Mouse (Mus musculus) ES-Bruce4 (cell line): ENCODE data around the gene Exosc3. TPM values are rescaled to one million over a fixed set of nuclear protein-coding genes. Genes with fewer than 3 reads are reported as not detected.
"Not testable (repeated sequence)": the region's sequence is repeated elsewhere in the genome, so short reads cannot be mapped to it uniquely, and the experiment has no call there.

Experiments used
- H3K27ac ChIP-seq: 2 replicates; pipeline ENCODE4 v1.5.1; 2012; ENCODE audit warnings: low read length, inconsistent platforms; ENCODE audit not compliant: insufficient read depth
- H3K27me3 ChIP-seq: 2 replicates; pipeline ENCODE4 v1.6.1; 2012; ENCODE audit warnings: mild to moderate bottlenecking, low read length, inconsistent platforms; ENCODE audit not compliant: control insufficient read depth, poor library complexity, insufficient read depth, severe bottlenecking
- H3K36me3 ChIP-seq: 2 replicates; pipeline ENCODE4 v1.6.1; 2012; ENCODE audit warnings: inconsistent platforms, mild to moderate bottlenecking, low read length, moderate library complexity; ENCODE audit not compliant: control insufficient read depth, poor library complexity, insufficient read depth, severe bottlenecking
- H3K4me1 ChIP-seq: one replicate; pipeline ENCODE4 v1.8.1; 2011; ENCODE audit warnings: low read length; ENCODE audit not compliant: control insufficient read depth, insufficient read depth
- H3K4me3 ChIP-seq: 2 replicates; pipeline ENCODE4 v1.5.1; 2011; ENCODE audit warnings: low read depth, mild to moderate bottlenecking, low read length
- H3K9ac ChIP-seq: 2 replicates; pipeline ENCODE4 v1.6.1; 2012; ENCODE audit warnings: low read depth, mild to moderate bottlenecking, inconsistent platforms; ENCODE audit not compliant: poor library complexity, severe bottlenecking
- H3K9me3 ChIP-seq: replicated peaks from 2 replicates; pipeline ENCODE4 v1.6.1; 2012; ENCODE audit warnings: mild to moderate bottlenecking, low read length, inconsistent platforms; ENCODE audit not compliant: control insufficient read depth, poor library complexity, insufficient read depth, severe bottlenecking
- CTCF ChIP-seq: IDR thresholded peaks from one replicate; pipeline ENCODE4 v1.8.1; 2011; ENCODE audit warnings: low read depth, low read length
- EP300 ChIP-seq: IDR thresholded peaks from 2 replicates; pipeline ENCODE4 v1.6.1; 2011; ENCODE audit warnings: low read depth, low read length; ENCODE audit not compliant: insufficient read depth
- POLR2A ChIP-seq: IDR thresholded peaks from one replicate; pipeline ENCODE4 v1.8.1; 2011; ENCODE audit warnings: low read length; ENCODE audit not compliant: insufficient read depth
- polyA plus RNA-seq: library from polyadenylated mRNA; stranded (reverse); fragments of >200 nt; gene quantifications from 2 replicates; pipeline ENCODE4 v1.2.4, GENCODE M21; 2011; ENCODE audit warnings: low read depth; ENCODE audit not compliant: missing spikeins, insufficient read depth, insufficient read length

Gene Exosc3
- 60.0 and 73.4 TPM in 2 replicates for polyA plus RNA-seq

- peak within 1 kb of the TSS; percentile 93 for H3K4me3 ChIP-seq
- H3K36me3 ChIP-seq, result no peaks in the 10 kb centered on the region
- no peaks in the 10 kb centered on the region for H3K27me3 ChIP-seq
- H3K27ac ChIP-seq, result no peak within 1 kb of the TSS
- peaks cover 2% of the 10 kb centered on the region for H3K4me1 ChIP-seq
- no peaks in the 10 kb centered on the region for H3K9me3 ChIP-seq
- H3K9ac ChIP-seq, result peak within 1 kb of the TSS; percentile 88
- no peak for TF ChIP-seq EP300
- TF ChIP-seq CTCF, result no peak
- TF ChIP-seq POLR2A, result no peak
Measured at GRCm38 (mm10) chr4:45342286-45343155, at the start of gene Exosc3. TSS of gene Exosc3 (minus strand) at chr4:45342732.

GRCm38 (mm10) chr4:45392099-45392498, 49.6 kb upstream of the Exosc3 start:
- H3K27ac ChIP-seq, result no peak overlapping the region
- no peak overlapping the region for H3K4me3 ChIP-seq
- no peak for TF ChIP-seq EP300
- TF ChIP-seq CTCF, result peak; percentile 15
- H3K9ac ChIP-seq, result no peak overlapping the region
- H3K36me3 ChIP-seq, result no peaks in the 10 kb centered on the region
- H3K9me3 ChIP-seq, result no peaks in the 10 kb centered on the region
- H3K4me1 ChIP-seq, result no peaks in the 10 kb centered on the region
- H3K27me3 ChIP-seq, result no peaks in the 10 kb centered on the region

- H3K9ac ChIP-seq, H3K27ac ChIP-seq, H3K36me3 ChIP-seq, H3K4me1 ChIP-seq, H3K27me3 ChIP-seq, H3K4me3 ChIP-seq: not testable (repeated sequence)
- peaks cover 11% of the 10 kb centered on the region for H3K9me3 ChIP-seq
Measured at GRCm38 (mm10) chr4:45387296-45387695, 44.8 kb upstream of the Exosc3 start.

GRCm38 (mm10) chr4:45382133-45382532, 39.6 kb upstream of the Exosc3 start:
- not testable (repeated sequence) for H3K4me1 ChIP-seq, H3K27me3 ChIP-seq, H3K4me3 ChIP-seq, H3K9ac ChIP-seq, H3K27ac ChIP-seq, H3K36me3 ChIP-seq
- TF ChIP-seq EP300, result 0 out of 2 replicates have a peak, but pooled peaks have one; percentile 34
- peaks cover 29% of the 10 kb centered on the region for H3K9me3 ChIP-seq

- H3K4me3 ChIP-seq, H3K9ac ChIP-seq, H3K27me3 ChIP-seq, H3K27ac ChIP-seq, H3K36me3 ChIP-seq, H3K4me1 ChIP-seq: not testable (repeated sequence)
- H3K9me3 ChIP-seq, result peaks cover 29% of the 10 kb centered on the region
Measured at GRCm38 (mm10) chr4:45380903-45381580, 38.5 kb upstream of the Exosc3 start.

GRCm38 (mm10) chr4:45376573-45376972, 34.0 kb upstream of the Exosc3 start:
- no peaks in the 10 kb centered on the region for H3K4me1 ChIP-seq
- H3K36me3 ChIP-seq, result peaks cover 6% of the 10 kb centered on the region
- H3K27me3 ChIP-seq, result no peaks in the 10 kb centered on the region
- TF ChIP-seq CTCF (no peak), EP300 (no peak), POLR2A (no peak)
- H3K9ac ChIP-seq, result no peak overlapping the region
- no peak overlapping the region for H3K4me3 ChIP-seq
- H3K9me3 ChIP-seq, result peaks cover 12% of the 10 kb centered on the region
- H3K27ac ChIP-seq, result no peak overlapping the region
